8 mouse cellular contexts compared by ENCODE assay signal in the genomic region with DNA sequence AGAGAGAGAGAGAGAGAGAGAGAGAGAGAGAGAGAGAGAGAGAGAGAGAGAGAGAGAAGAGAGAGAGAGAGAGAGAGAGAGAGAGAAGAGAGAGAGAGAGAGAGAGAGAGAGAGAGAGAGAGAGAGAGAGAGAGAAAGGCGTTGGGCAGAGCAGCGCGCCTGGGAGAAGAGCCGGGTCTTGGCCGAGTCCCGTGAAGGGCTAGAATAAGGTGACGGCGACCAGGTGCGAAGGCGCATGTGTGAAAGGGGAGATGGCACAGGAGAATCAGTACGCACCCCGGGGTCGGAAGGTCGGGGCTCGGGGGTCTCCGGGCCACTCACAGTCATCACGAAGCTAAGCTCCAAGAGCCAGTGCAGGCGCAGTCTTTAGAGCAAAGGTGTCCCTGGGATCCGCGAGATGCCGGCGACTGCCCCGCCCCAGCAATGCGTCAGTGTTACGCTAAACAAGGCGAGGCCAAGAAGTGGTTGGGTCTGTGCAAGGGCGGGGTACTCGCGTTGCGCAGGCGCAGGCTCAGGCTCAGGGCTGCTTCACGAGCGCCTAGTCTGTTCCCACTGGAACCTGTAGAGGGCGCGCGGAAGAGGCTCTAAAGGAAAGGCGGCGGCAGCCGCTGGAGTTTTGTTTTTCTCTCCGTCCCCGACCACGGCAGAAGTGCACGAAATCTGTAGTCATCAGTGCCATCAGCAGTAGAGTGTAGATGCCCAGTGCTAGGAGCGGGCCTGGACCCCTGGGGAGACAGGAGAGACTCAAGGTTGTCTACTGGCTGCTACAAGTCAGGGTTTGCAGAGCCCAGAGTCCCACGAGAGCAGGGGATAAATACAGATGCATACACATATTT. TPM values are rescaled to one million over a fixed set of nuclear protein-coding genes. Genes with fewer than 3 reads are reported as not detected.
DNase-seq lines count a peak whose midpoint lies in the region; ATAC-seq and TF ChIP-seq lines count a peak whose summit lies in the region.

No protein-coding gene starts in this region.

- H3K27ac ChIP-seq in hindbrain, postnatal 0 days: peak overlapping the region; percentile 87
- peak overlapping the region; percentile 92 for H3K27ac ChIP-seq in left cerebral cortex, adult 2 months

- H3K9ac ChIP-seq in hindbrain, postnatal 0 days (replicated peaks; ENCODE audit: low read length): peak overlapping the region; percentile 70

- ATAC-seq in hindbrain, postnatal 0 days: peak; percentile 97
- peak; percentile 85 for ATAC-seq in megakaryocyte, adult 5-6 weeks (ENCODE audit: poor library complexity, severe bottlenecking)

- intact Hi-C loops in left cerebral cortex, adult 2 months (cut with DNase I): loop anchor here (2.0 kb wide), 1 partner anchor 31 kb away; the partner anchor contains the start of gene Man2a2

- H3K36me3 ChIP-seq in hindbrain, postnatal 0 days (ENCODE audit: insufficient read depth, low read length): peaks cover 19% of the 10 kb centered on the region; the same call in 1 of the 2 replicates

- peak overlapping the region; percentile 50 for H3K4me3 ChIP-seq in hindbrain, postnatal 0 days (ENCODE audit: low read length)
- peak overlapping the region; percentile 77 for H3K4me3 ChIP-seq in left cerebral cortex, adult 2 months

- H3K4me2 ChIP-seq in hindbrain, postnatal 0 days (ENCODE audit: low read depth, low read length): peak overlapping the region; percentile 81

- peaks cover 6% of the 10 kb centered on the region; the same call in 1 of the 2 replicates for H3K4me1 ChIP-seq in hindbrain, postnatal 0 days (ENCODE audit: insufficient read depth, low read length)

- H3K9me3 ChIP-seq in hindbrain, postnatal 0 days (ENCODE audit: low read length): no peaks in the 10 kb centered on the region

- peak; percentile 88 for TF ChIP-seq CTCF in hindbrain, postnatal 0 days (IDR thresholded peaks at IDR 0.05; ENCODE audit: low read depth)
- peak; percentile 93 for TF ChIP-seq CTCF in left cerebral cortex, adult 2 months (IDR thresholded peaks at IDR 0.05)

- H3K27me3 ChIP-seq in hindbrain, postnatal 0 days (ENCODE audit: insufficient read depth, low read length): no peaks in the 10 kb centered on the region

- DNase-seq in T-cell, adult 2 months (ENCODE audit: low spot score): peak; percentile 98
- peak; percentile 99 for DNase-seq in cerebellum, postnatal 36 days
- peak; percentile 99 for DNase-seq in gastrocnemius, adult 18-20 months (ENCODE audit: low spot score)
- peak; percentile 98 for DNase-seq in hindbrain, postnatal 0 days (ENCODE audit: low spot score)
- peak; percentile 97 to 98 for DNase-seq in left cerebral cortex, adult 2 months (ENCODE audit: extremely low spot score in 1 of 2, low spot score in 2 of 2)
- peak; percentile 98 to 99 for DNase-seq in right cerebral cortex, adult 2 months (ENCODE audit: low spot score in 2 of 2)
- peak; percentile 99 for DNase-seq in urinary bladder, postnatal 14 days (ENCODE audit: low spot score)

- WGBS in hindbrain, postnatal 0 days: under 1% methylated on average over 45 of the region's 45 CpGs

RNA-seq across cellular contexts. Expression of gene Unc45a, which starts 0.8 kb away (rescaled TPM):
- 10 to 100 TPM in 1 of 2 experiments, 1 to 10 TPM in 1; 9.9 to 10.1 TPM for total RNA-seq in gastrocnemius, adult 18-20 months (2021)
- total RNA-seq in hindbrain, postnatal 0 days (2014; rRNA removed): 49.0 and 57.8 TPM in 2 replicates
- 46.6 and 47.8 TPM in 2 replicates for polyA plus RNA-seq in hindbrain, postnatal 0 days (2015; fragmentation: Nextera tagmentation; extraction: Ambion mirVana)
- total RNA-seq in left cerebral cortex, adult 2 months (2021): 10 to 100 TPM; 37.7 to 43.7 TPM
- total RNA-seq in megakaryocyte, adult 5-6 weeks (2015): 4.1 and 4.7 TPM in 2 replicates
- 7.2 and 13.0 TPM in 2 replicates for total RNA-seq in megakaryocyte, adult 5-6 weeks (2017)

RNA-seq across cellular contexts. Expression of gene Hddc3, which starts 2.9 kb away (rescaled TPM):
- 10 to 100 TPM; 28.8 to 31.7 TPM for total RNA-seq in gastrocnemius, adult 18-20 months (2021)
- 30.1 and 32.2 TPM in 2 replicates for total RNA-seq in hindbrain, postnatal 0 days (2014; rRNA removed)
- polyA plus RNA-seq in hindbrain, postnatal 0 days (2015; fragmentation: Nextera tagmentation; extraction: Ambion mirVana): 13.9 and 15.5 TPM in 2 replicates
- 10 to 100 TPM; 46.4 to 56.4 TPM for total RNA-seq in left cerebral cortex, adult 2 months (2021)
- 6.7 and 8.5 TPM in 2 replicates for total RNA-seq in megakaryocyte, adult 5-6 weeks (2015)
- 6.1 and 11.1 TPM in 2 replicates for total RNA-seq in megakaryocyte, adult 5-6 weeks (2017)

RNA-seq across cellular contexts. Expression of gene Rccd1, which starts 15.8 kb away (rescaled TPM):
- 1 to 10 TPM; 6.7 to 7.8 TPM for total RNA-seq in gastrocnemius, adult 18-20 months (2021)
- total RNA-seq in hindbrain, postnatal 0 days (2014; rRNA removed): 24.7 and 40.5 TPM in 2 replicates
- polyA plus RNA-seq in hindbrain, postnatal 0 days (2015; fragmentation: Nextera tagmentation; extraction: Ambion mirVana): 8.6 and 10.7 TPM in 2 replicates
- total RNA-seq in left cerebral cortex, adult 2 months (2021): 10 to 100 TPM; 14.9 to 15.2 TPM
- total RNA-seq in megakaryocyte, adult 5-6 weeks (2015): 2.6 and 4.2 TPM in 2 replicates
- total RNA-seq in megakaryocyte, adult 5-6 weeks (2017): 7.3 and 10.3 TPM in 2 replicates

RNA-seq across cellular contexts. Expression of gene Man2a2, which starts 31.2 kb away (rescaled TPM):
- 100 to 1,000 TPM; 132 to 136 TPM for total RNA-seq in gastrocnemius, adult 18-20 months (2021)
- total RNA-seq in hindbrain, postnatal 0 days (2014; rRNA removed): 55.5 and 61.3 TPM in 2 replicates
- polyA plus RNA-seq in hindbrain, postnatal 0 days (2015; fragmentation: Nextera tagmentation; extraction: Ambion mirVana): 14.2 and 15.7 TPM in 2 replicates
- 100 to 1,000 TPM; 152 to 157 TPM for total RNA-seq in left cerebral cortex, adult 2 months (2021)
- 23.3 and 25.3 TPM in 2 replicates for total RNA-seq in megakaryocyte, adult 5-6 weeks (2015)
- 27.8 and 39.5 TPM in 2 replicates for total RNA-seq in megakaryocyte, adult 5-6 weeks (2017)

RNA-seq across cellular contexts. Expression of gene Prc1, which starts 45.8 kb away (rescaled TPM):
- under 1 TPM in 1 of 2 experiments, not detected in 1; 0.19 TPM for total RNA-seq in gastrocnemius, adult 18-20 months (2021)
- 24.6 and 30.7 TPM in 2 replicates for total RNA-seq in hindbrain, postnatal 0 days (2014; rRNA removed)
- polyA plus RNA-seq in hindbrain, postnatal 0 days (2015; fragmentation: Nextera tagmentation; extraction: Ambion mirVana): 32.9 and 38.8 TPM in 2 replicates
- total RNA-seq in left cerebral cortex, adult 2 months (2021): under 1 TPM; 0.77 to 0.97 TPM
- total RNA-seq in megakaryocyte, adult 5-6 weeks (2015): 151 and 153 TPM in 2 replicates
- total RNA-seq in megakaryocyte, adult 5-6 weeks (2017): 210 and 224 TPM in 2 replicates

Comparison
In these comparisons a context has a peak if more than half of its experiments do, and no peak if none do; other contexts are left out.
1. Peak in every context shown above with its lines: DNase-seq, ATAC-seq, H3K4me3 ChIP-seq and H3K27ac ChIP-seq.